Mouse (Mus musculus) heart, postnatal 0 days (tissue): ENCODE data around the gene Irf9. TPM values are rescaled to one million over a fixed set of nuclear protein-coding genes. Genes with fewer than 3 reads are reported as not detected.

Source experiments
- ATAC-seq: fragments of 200-750 bp; cut with Nextera tagmentation; 2 replicates; pipeline ENCODE4 v1.8.0; 2017; ENCODE audit warnings: low read depth, moderate number of reproducible peaks, moderate library complexity; ENCODE audit not compliant: insufficient read depth
- DNase-seq: peaks from one replicate; pipeline ENCODE4 v3.0.0-alpha.2; 2016; ENCODE audit warnings: low spot score
- H3K27ac ChIP-seq: fragments of 300-500 bp; sonication (generic); 2 replicates; pipeline ENCODE4 v1.5.1; 2014; ENCODE audit warnings: low read depth, mild to moderate bottlenecking
- H3K27me3 ChIP-seq: fragments of 300-500 bp; sonication (generic); 2 replicates; pipeline ENCODE4 v1.6.1; 2014; ENCODE audit warnings: low read length, mixed read lengths; ENCODE audit not compliant: control insufficient read depth, insufficient read depth
- H3K36me3 ChIP-seq: fragments of 300-500 bp; sonication (generic); replicated peaks from 2 replicates; pipeline ENCODE4 v1.6.1; 2014; ENCODE audit warnings: low read length, mixed read lengths; ENCODE audit not compliant: control insufficient read depth, insufficient read depth
- H3K4me1 ChIP-seq: fragments of 300-500 bp; sonication (generic); 2 replicates; pipeline ENCODE4 v1.6.1; 2014; ENCODE audit warnings: antibody characterized with exemption; ENCODE audit not compliant: control insufficient read depth, insufficient read depth
- H3K4me2 ChIP-seq: fragments of 300-500 bp; sonication (generic); 2 replicates; pipeline ENCODE4 v1.6.1; 2014; ENCODE audit warnings: low read depth, mild to moderate bottlenecking, low read length, moderate library complexity
- H3K4me3 ChIP-seq: fragments of 300-500 bp; sonication (generic); 2 replicates; pipeline ENCODE4 v1.5.1; 2014; ENCODE audit warnings: low read depth, low read length
- H3K9ac ChIP-seq: fragments of 300-500 bp; sonication (generic); replicated peaks from 2 replicates; pipeline ENCODE4 v1.6.1; 2014; ENCODE audit warnings: low read depth, low read length, mixed read lengths
- H3K9me3 ChIP-seq: fragments of 300-500 bp; sonication (generic); replicated peaks from 2 replicates; pipeline ENCODE4 v1.6.1; 2016; ENCODE audit warnings: low read length; ENCODE audit not compliant: control insufficient read depth
- CTCF ChIP-seq: IDR thresholded peaks from 2 replicates; pipeline ENCODE4 v1.5.1; 2016; ENCODE audit warnings: antibody characterized with exemption, control low read depth, low read depth
- EP300 ChIP-seq: IDR thresholded peaks from 2 replicates; pipeline ENCODE4 v1.6.1; 2016; ENCODE audit warnings: antibody characterized with exemption, low read depth
- WGBS: fragments of 180-500 bp; shearing (Covaris S2); extraction: QIAGEN DNeasy Blood & Tissue Kit; methylation state at CpG from one replicate; pipeline ENCODE4 v1.1.7; 2014; 5-methylcytosine and 5-hydroxymethylcytosine counted together
- polyA plus RNA-seq: library from polyadenylated mRNA; unstranded; fragments of >200 nt; fragmentation: Nextera tagmentation; extraction: Ambion mirVana; gene quantifications from 2 replicates; pipeline ENCODE4 v1.2.1, GENCODE M21; 2015
- total RNA-seq: library from RNA; depleted of rRNA; stranded (reverse); fragments of >200 nt; gene quantifications from 2 replicates; pipeline ENCODE4 v1.2.3, GENCODE M21; 2014; ENCODE audit warnings: low replicate concordance

Gene Irf9
- total and polyA plus RNA-seq, 2 experiments from 2014 or later, result 14.2 to 44.7 TPM

DNA sequence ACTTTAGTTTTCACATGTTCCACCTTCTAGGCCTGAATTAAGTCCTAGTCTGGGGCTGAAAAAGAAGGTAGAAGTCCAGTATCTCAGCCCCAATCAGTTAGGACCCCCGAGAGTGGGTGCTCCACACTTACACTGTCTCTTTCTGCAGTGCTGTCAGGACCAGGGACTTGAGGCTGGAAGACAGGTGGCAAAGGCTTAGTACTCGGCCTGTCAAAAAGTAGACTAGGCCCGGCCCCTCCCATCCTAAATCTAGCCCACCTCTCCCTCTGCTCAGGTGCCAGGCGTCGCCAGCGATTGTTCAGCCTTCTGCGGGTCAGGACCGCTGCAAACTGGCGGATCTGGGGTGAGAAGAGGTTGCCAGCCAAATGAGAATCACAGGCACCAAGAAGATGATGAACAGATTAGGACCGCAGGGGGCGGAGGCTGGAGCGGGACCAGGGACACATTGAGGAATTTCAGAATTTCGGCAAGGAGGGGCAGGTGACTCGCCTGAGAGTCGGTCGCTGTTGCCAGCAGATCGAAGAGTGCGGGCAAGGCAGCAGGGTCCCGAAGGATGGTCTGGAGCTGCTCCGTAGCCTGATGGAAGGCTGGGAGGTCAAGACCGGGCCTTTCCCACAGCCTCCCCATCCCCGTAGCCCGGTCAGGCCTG lies 31.6 kb downstream of the Irf9 start:
- Histone ChIP-seq H3K4me2 (peak overlapping the region; percentile 96), H3K4me3 (peak overlapping the region; percentile 66), H3K9me3 (no peaks in the 10 kb centered on the region), H3K9ac (peak overlapping the region; percentile 63), H3K4me1 (peaks cover 6% of the 10 kb centered on the region; the same call in 1 of the 2 replicates), H3K27ac (peak overlapping the region; percentile 56), H3K27me3 (no peaks in the 10 kb centered on the region), H3K36me3 (peaks cover 79% of the 10 kb centered on the region)
- 3% methylated on average over 22 of the region's 23 CpGs for whole genome bisulfite sequencing
- TF ChIP-seq EP300 (no peak), CTCF (no peak)
- DNase-seq, result no peak
- ATAC-seq, result peak; percentile 17; the same call in 1 of the 2 replicates

DNA sequence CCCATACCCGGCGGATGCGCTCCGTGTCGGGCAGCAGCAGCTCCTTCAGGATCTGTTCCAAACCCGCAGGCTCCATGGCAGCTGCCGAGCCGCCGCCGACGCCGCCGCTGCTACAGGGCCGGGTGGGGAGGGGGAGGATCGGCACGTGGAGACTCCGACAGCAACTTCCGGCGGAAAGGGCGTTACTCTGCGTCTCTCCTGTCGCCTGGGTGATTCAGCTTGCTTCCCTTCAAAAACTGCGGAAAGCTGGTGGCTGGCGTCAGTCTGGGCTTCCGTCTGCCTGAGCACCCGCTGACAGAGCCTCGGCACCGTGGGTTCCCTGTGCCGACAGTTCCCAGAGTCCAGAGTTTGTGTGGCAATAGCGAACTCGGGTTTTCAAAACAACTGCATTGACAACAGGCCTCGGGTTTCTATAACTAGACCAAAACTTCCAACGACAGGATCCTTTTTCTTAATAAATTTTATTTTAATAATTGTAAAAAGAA lies 32.2 kb downstream of the Irf9 start, which contains the start of gene Ipo4:
Ipo4 (minus strand) TSS at position 435 of the 485 bp plus-strand sequence.
- Histone ChIP-seq H3K9ac (peak within 1 kb of the TSS; percentile 63), H3K4me3 (peak within 1 kb of the TSS; percentile 66), H3K36me3 (peaks cover 79% of the 10 kb centered on the region), H3K4me1 (peaks cover 6% of the 10 kb centered on the region; the same call in 1 of the 2 replicates), H3K27me3 (no peaks in the 10 kb centered on the region), H3K9me3 (no peaks in the 10 kb centered on the region), H3K27ac (peak within 1 kb of the TSS; percentile 56), H3K4me2 (peak within 1 kb of the TSS; percentile 96)
- peak; percentile 89 for DNase-seq
- peak; percentile 89 for ATAC-seq
- WGBS, result under 1% methylated on average over 33 of the region's 33 CpGs
- no peak for TF ChIP-seq CTCF
- peak; percentile 79; the same call in 1 of the 2 replicates for TF ChIP-seq EP300

DNA sequence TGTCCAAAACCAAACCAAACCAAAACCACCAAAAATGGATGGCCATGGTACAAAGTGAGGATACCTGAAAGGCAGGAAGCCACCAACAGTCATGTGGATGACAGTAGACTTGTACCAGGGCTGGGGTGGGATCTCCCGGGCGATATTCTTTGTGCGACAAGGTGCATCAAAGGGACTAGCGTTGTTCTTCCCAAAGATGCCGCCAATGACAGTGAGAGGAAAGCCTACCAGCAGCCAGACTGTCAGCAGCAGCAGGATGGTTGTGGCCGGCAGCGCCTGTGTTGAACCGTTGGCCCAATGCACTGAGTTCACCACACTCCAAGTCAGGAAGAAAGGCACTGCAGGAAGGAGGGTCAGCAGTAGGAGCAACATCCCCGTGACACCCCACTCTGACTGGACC lies 34.4 kb downstream of the Irf9 start, which contains the start of gene Gm49378:
Gm49378 (minus strand) TSS at position 101 of the 400 bp plus-strand sequence.
- TF ChIP-seq EP300, result no peak
- no peak for TF ChIP-seq CTCF
- 89% methylated on average over 9 of the region's 9 CpGs for WGBS
- Histone ChIP-seq H3K27me3 (no peaks in the 10 kb centered on the region), H3K4me2 (no peak within 1 kb of the TSS), H3K36me3 (peaks cover 67% of the 10 kb centered on the region), H3K27ac (no peak within 1 kb of the TSS), H3K9me3 (no peaks in the 10 kb centered on the region), H3K4me1 (peaks cover 18% of the 10 kb centered on the region), H3K4me3 (no peak within 1 kb of the TSS), H3K9ac (no peak within 1 kb of the TSS)
- ATAC-seq, result no peak
- DNase-seq, result no peak

DNA sequence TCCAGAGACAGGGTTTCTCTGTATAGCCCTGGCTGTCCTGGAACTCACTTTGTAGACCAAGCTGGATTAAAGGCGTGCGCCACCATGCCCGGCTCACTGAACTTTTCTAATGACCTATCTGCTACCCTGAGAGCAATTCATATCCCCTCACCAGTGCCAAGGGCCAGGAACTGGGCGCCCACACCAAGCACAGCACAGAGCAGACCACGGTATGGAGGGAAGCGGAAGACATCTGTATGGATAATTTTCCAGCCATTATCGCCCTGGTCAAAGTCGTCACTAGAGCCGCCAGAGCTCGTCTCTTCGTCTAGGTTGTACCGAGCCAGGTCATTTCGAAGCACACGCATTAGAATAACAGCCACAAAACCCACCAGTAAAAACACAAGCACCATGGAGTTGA lies 37.4 kb downstream of the Irf9 start:
- no peaks in the 10 kb centered on the region for H3K9me3 ChIP-seq
- H3K4me2 ChIP-seq, result no peak overlapping the region
- no peak overlapping the region for H3K4me3 ChIP-seq
- no peak overlapping the region for H3K27ac ChIP-seq
- DNase-seq (no peak), ATAC-seq (no peak)
- TF ChIP-seq EP300 (no peak), CTCF (no peak)
- 94% methylated on average over 14 of the region's 14 CpGs for WGBS
- peaks cover 53% of the 10 kb centered on the region for H3K36me3 ChIP-seq
- H3K4me1 ChIP-seq, result peaks cover 17% of the 10 kb centered on the region
- H3K27me3 ChIP-seq, result no peaks in the 10 kb centered on the region
- no peak overlapping the region for H3K9ac ChIP-seq

DNA sequence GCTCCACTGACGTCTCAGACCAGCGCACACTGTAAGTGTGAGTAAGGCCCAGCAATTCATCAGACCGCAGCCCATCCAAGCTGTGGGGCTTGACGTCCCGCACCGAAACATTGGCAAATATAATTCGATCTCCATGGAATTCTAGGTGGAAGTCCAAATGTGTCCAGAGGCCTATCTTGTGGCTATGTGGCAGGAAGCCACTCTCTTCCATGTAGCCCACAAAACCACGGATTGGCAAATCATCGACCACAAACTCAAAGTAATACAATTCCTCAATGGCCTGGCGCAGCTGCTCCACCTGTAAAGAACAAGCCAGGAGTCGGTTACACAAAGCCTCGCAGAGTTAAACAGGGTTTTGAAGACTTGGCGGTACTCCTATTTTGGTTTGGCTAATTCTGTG lies 37.9 kb downstream of the Irf9 start:
- no peaks in the 10 kb centered on the region for H3K9me3 ChIP-seq
- H3K4me3 ChIP-seq, result no peak overlapping the region
- peaks cover 17% of the 10 kb centered on the region for H3K4me1 ChIP-seq
- H3K36me3 ChIP-seq, result peaks cover 56% of the 10 kb centered on the region
- no peak overlapping the region for H3K27ac ChIP-seq
- TF ChIP-seq EP300 (no peak), CTCF (no peak)
- DNase-seq (no peak), ATAC-seq (no peak)
- no peaks in the 10 kb centered on the region for H3K27me3 ChIP-seq
- H3K4me2 ChIP-seq, result no peak overlapping the region
- WGBS, result 93% methylated on average over 13 of the region's 13 CpGs
- no peak overlapping the region for H3K9ac ChIP-seq
